Mouse (Mus musculus) ES-E14 (cell line): ENCODE measurements around the gene Tctex1d1. TPM values are rescaled to one million over a fixed set of nuclear protein-coding genes. Genes with fewer than 3 reads are reported as not detected.

Experiments used
- DNase-seq: peaks from one replicate; pipeline ENCODE4 v3.0.0-alpha.2; 2013; ENCODE audit warnings: low read depth, low spot score
- H3K27ac ChIP-seq: 2 replicates; pipeline ENCODE4 v1.5.1; 2012; ENCODE audit warnings: low read depth, mild to moderate bottlenecking, low read length, moderate library complexity, mixed read lengths; ENCODE audit not compliant: poor library complexity, insufficient read depth, severe bottlenecking
- H3K36me3 ChIP-seq: 2 replicates; pipeline ENCODE4 v1.6.1; 2012; ENCODE audit warnings: mild to moderate bottlenecking, low read length, moderate library complexity, mixed read lengths; ENCODE audit not compliant: control insufficient read depth, poor library complexity, insufficient read depth, severe bottlenecking
- H3K4me1 ChIP-seq, 2 experiments: fragments of 150-350 bp in 1 of 2; sonication (generic) in 1 of 2; 2 replicates each; pipeline ENCODE4 v1.6.1; 2012; ENCODE audit warnings: low read length in 2 of 2, mild to moderate bottlenecking in 1 of 2, mixed read lengths in 1 of 2; ENCODE audit not compliant: control insufficient read depth in 2 of 2, insufficient read depth in 2 of 2, poor library complexity in 1 of 2
- H3K4me3 ChIP-seq, 2 experiments: fragments of 150-350 bp in 1 of 2; sonication (generic) in 1 of 2; 2 replicates each; pipeline ENCODE4 v1.5.1; 2012; ENCODE audit warnings: low read length in 2 of 2, low read depth in 1 of 2, mild to moderate bottlenecking in 1 of 2, mixed read lengths in 1 of 2; ENCODE audit not compliant: insufficient read depth in 1 of 2, poor library complexity in 1 of 2, severe bottlenecking in 1 of 2
- H3K9ac ChIP-seq: 2 replicates; pipeline ENCODE4 v1.6.1; 2012; ENCODE audit warnings: low read depth, mild to moderate bottlenecking, low read length, mixed read lengths; ENCODE audit not compliant: poor library complexity, insufficient read depth, severe bottlenecking
- H3K9me3 ChIP-seq: fragments of 150-350 bp; sonication (generic); 2 replicates; pipeline ENCODE4 v1.6.1; 2012; ENCODE audit warnings: low read depth, mild to moderate bottlenecking, low read length; ENCODE audit not compliant: control insufficient read depth, insufficient read depth
- CHD2 ChIP-seq: IDR thresholded peaks from 2 replicates; pipeline ENCODE4 v1.6.1; 2014; ENCODE audit warnings: mild to moderate bottlenecking, low read depth, low read length, inconsistent platforms
- HCFC1 ChIP-seq: IDR thresholded peaks from 2 replicates; pipeline ENCODE4 v1.6.1; 2012; ENCODE audit warnings: low read length, inconsistent platforms, borderline replicate concordance; ENCODE audit not compliant: insufficient read depth
- MAFK ChIP-seq: IDR thresholded peaks from 2 replicates; pipeline ENCODE4 v1.6.1; 2014; ENCODE audit warnings: mild to moderate bottlenecking, low read depth, low read length, inconsistent platforms; ENCODE audit not compliant: insufficient read depth
- ZC3H11A ChIP-seq: IDR thresholded peaks from 2 replicates; pipeline ENCODE4 v1.6.1; 2012; ENCODE audit warnings: low read depth, mild to moderate bottlenecking, inconsistent platforms, low read length, borderline replicate concordance
- ZNF384 ChIP-seq: IDR thresholded peaks from 2 replicates; pipeline ENCODE4 v1.6.1; 2012; ENCODE audit warnings: low read depth, low read length, inconsistent platforms
- in situ Hi-C, 2 experiments: fragments of 600-800 bp; cut with MboI; formaldehyde crosslinking; loops; one replicate each; pipeline ENCODE4 v1.15.1; 2025; ENCODE audit warnings: low sequenced_read_pairs in 2 of 2, inconsistent platforms in 1 of 2; ENCODE audit not compliant: unreplicated experiment in 2 of 2
- total RNA-seq: library from RNA; depleted of rRNA; stranded (reverse); fragments of 300-350 nt; gene quantifications from 2 replicates; pipeline ENCODE4 v1.2.3, GENCODE M21; 2012

Gene Tctex1d1
- total RNA-seq, 1 experiment, result not detected

GRCm38 (mm10) chr4:102967811-102968210 lies 10.6 kb upstream of the Tctex1d1 start:
- no peak overlapping the region for H3K27ac ChIP-seq
- DNase-seq, result no peak
- no peak for TF ChIP-seq ZNF384
- TF ChIP-seq HCFC1, result no peak
- TF ChIP-seq MAFK, result no peak
- no peak for TF ChIP-seq ZC3H11A
- TF ChIP-seq CHD2, result no peak
- H3K4me3 ChIP-seq, result no peak overlapping the region
- no peaks in the 10 kb centered on the region for H3K4me1 ChIP-seq
- no peaks in the 10 kb centered on the region for H3K36me3 ChIP-seq
- no peak overlapping the region for H3K9ac ChIP-seq
- no peaks in the 10 kb centered on the region for H3K9me3 ChIP-seq
- in situ Hi-C loops, result no loop called here

- Histone ChIP-seq H3K4me1 (no peaks in the 10 kb centered on the region), H3K36me3 (no peaks in the 10 kb centered on the region), H3K4me3 (no peak overlapping the region), H3K9me3 (no peaks in the 10 kb centered on the region), H3K9ac (no peak overlapping the region), H3K27ac (no peak overlapping the region)
- in situ Hi-C loops, result no loop called here
- no peak for DNase-seq
- no peak for TF ChIP-seq ZNF384
- no peak for TF ChIP-seq HCFC1
- no peak for TF ChIP-seq CHD2
- no peak for TF ChIP-seq MAFK
Measured at GRCm38 (mm10) chr4:102969599-102969998, 8.8 kb upstream of the Tctex1d1 start.

GRCm38 (mm10) chr4:102971159-102971558 lies 7.2 kb upstream of the Tctex1d1 start:
- in situ Hi-C loops, result no loop called here
- DNase-seq, result no peak
- no peak overlapping the region for H3K4me3 ChIP-seq
- H3K9ac ChIP-seq, result no peak overlapping the region
- H3K9me3 ChIP-seq, result no peaks in the 10 kb centered on the region
- no peak overlapping the region for H3K27ac ChIP-seq
- no peak for TF ChIP-seq HCFC1
- no peak for TF ChIP-seq MAFK
- no peak for TF ChIP-seq CHD2
- TF ChIP-seq ZNF384, result no peak
- TF ChIP-seq ZC3H11A, result no peak
- no peaks in the 10 kb centered on the region for H3K4me1 ChIP-seq
- H3K36me3 ChIP-seq, result no peaks in the 10 kb centered on the region

- no peak for TF ChIP-seq ZNF384
- TF ChIP-seq CHD2, result no peak
- no peak for TF ChIP-seq HCFC1
- TF ChIP-seq MAFK, result no peak
- TF ChIP-seq ZC3H11A, result no peak
- Histone ChIP-seq H3K9ac (no peak overlapping the region), H3K4me1 (0 out of 4 replicates have a peak, but pooled peaks cover 0 to 4% of the 10 kb centered on the region in 2 experiments), H3K9me3 (no peaks in the 10 kb centered on the region), H3K4me3 (no peak overlapping the region), H3K27ac (no peak overlapping the region), H3K36me3 (no peaks in the 10 kb centered on the region)
- DNase-seq, result no peak
- in situ Hi-C loops, result no loop called here
Measured at GRCm38 (mm10) chr4:102972071-102972470, 6.3 kb upstream of the Tctex1d1 start.

- H3K9me3 ChIP-seq, result no peaks in the 10 kb centered on the region
- DNase-seq, result no peak
- in situ Hi-C loops, result no loop called here
- no peak for TF ChIP-seq HCFC1
- no peak for TF ChIP-seq ZNF384
- TF ChIP-seq ZC3H11A, result no peak
- no peak for TF ChIP-seq CHD2
- H3K27ac ChIP-seq, result no peak overlapping the region
- H3K9ac ChIP-seq, result no peak overlapping the region
- H3K4me1 ChIP-seq, result 0 out of 4 replicates have a peak, but pooled peaks cover 0 to 4% of the 10 kb centered on the region in 2 experiments
- H3K4me3 ChIP-seq, result no peak overlapping the region
- H3K36me3 ChIP-seq, result no peaks in the 10 kb centered on the region
Measured at GRCm38 (mm10) chr4:102974172-102974571, 4.2 kb upstream of the Tctex1d1 start.
